Mouse (Mus musculus) heart, adult 2 months (tissue): ENCODE data around the gene C2. TPM values are rescaled to one million over a fixed set of nuclear protein-coding genes. Genes with fewer than 3 reads are reported as not detected.

Experiments used
- DNase-seq, 2 experiments: peaks; one replicate each; pipeline ENCODE4 v3.0.0; 2021
- H3K27ac ChIP-seq: fragments of 200-600 bp; 2 replicates; pipeline ENCODE4 v1.8.1; 2022
- H3K27me3 ChIP-seq: fragments of 200-500 bp; 2 replicates; pipeline ENCODE4 v1.6.1; 2012; ENCODE audit warnings: mild to moderate bottlenecking, low read length, inconsistent platforms, mixed read lengths; ENCODE audit not compliant: control insufficient read depth, insufficient read depth
- H3K36me3 ChIP-seq: fragments of 200-500 bp; 2 replicates; pipeline ENCODE4 v1.6.1; 2012; ENCODE audit warnings: low read length, inconsistent platforms; ENCODE audit not compliant: control insufficient read depth, insufficient read depth
- H3K4me1 ChIP-seq: fragments of 200-500 bp; 2 replicates; pipeline ENCODE4 v1.6.1; 2011; ENCODE audit warnings: low read length; ENCODE audit not compliant: control insufficient read depth, insufficient read depth
- H3K4me3 ChIP-seq: fragments of 200-600 bp; 2 replicates; pipeline ENCODE4 v1.8.1; 2022
- H3K79me2 ChIP-seq: fragments of 200-500 bp; replicated peaks from 2 replicates; pipeline ENCODE4 v1.6.1; 2012; ENCODE audit warnings: mild to moderate bottlenecking, inconsistent platforms, low read length, moderate library complexity, mixed read lengths; ENCODE audit not compliant: control insufficient read depth, insufficient read depth
- H3K9ac ChIP-seq: fragments of 200-500 bp; 2 replicates; pipeline ENCODE4 v1.6.1; 2012; ENCODE audit warnings: low read depth, mild to moderate bottlenecking, control low read depth, inconsistent platforms, low read length, mixed read lengths
- CTCF ChIP-seq: fragments of 200-600 bp; IDR thresholded peaks from 2 replicates; pipeline ENCODE4 v1.8.1; 2022; ENCODE audit warnings: antibody characterized with exemption, mild to moderate bottlenecking, moderate library complexity
- EP300 ChIP-seq: fragments of 200-500 bp; IDR thresholded peaks from 2 replicates; pipeline ENCODE4 v1.6.1; 2011; ENCODE audit warnings: low read depth, low read length, control low read depth; ENCODE audit not compliant: insufficient read depth
- POLR2A ChIP-seq: fragments of 200-500 bp; IDR thresholded peaks from 2 replicates; pipeline ENCODE4 v1.6.1; 2011; ENCODE audit warnings: mild to moderate bottlenecking, low read depth, low read length, control low read depth; ENCODE audit not compliant: insufficient read depth
- WGBS: fragments of 180-500 bp; shearing (Covaris S2); methylation state at CpG from one replicate; pipeline ENCODE4 v1.1.7; 2018; 5-methylcytosine and 5-hydroxymethylcytosine counted together
- intact Hi-C: fragments of 180-260 bp; cut with DNase I; formaldehyde crosslinking; loops from one replicate; pipeline ENCODE4 v1.15.1; 2025
- polyA plus RNA-seq: library from polyadenylated mRNA; depleted of rRNA; stranded (reverse); fragments of >200 nt; gene quantifications from 2 replicates; pipeline ENCODE4 v1.2.3, GENCODE M21; 2012
- total RNA-seq, 2 experiments: library from RNA; stranded (reverse); gene quantifications; 2 replicates each; pipeline ENCODE4 v1.2.3; 2021

The C2 gene
- total and polyA plus RNA-seq, 3 experiments = 1.8 to 4.5 (median 3.1) TPM

- intact Hi-C loops = loop anchor here (5.0 to 10.0 kb wide), 2 partner anchors 34 to 376 kb away; partner anchors contain the start of genes Atp6v1g2 and Nfkbil1
- no peak for DNase-seq
- H3K9ac ChIP-seq = no peak overlapping the region
- no peak overlapping the region for H3K4me3 ChIP-seq
- no peaks in the 10 kb centered on the region for H3K4me1 ChIP-seq
- H3K36me3 ChIP-seq = no peaks in the 10 kb centered on the region
- WGBS = 47% methylated on average over 4 of the region's 4 CpGs
- no peak overlapping the region for H3K27ac ChIP-seq
- H3K27me3 ChIP-seq = no peaks in the 10 kb centered on the region
- TF ChIP-seq CTCF = no peak
- H3K79me2 ChIP-seq = no peaks in the 10 kb centered on the region
Observed at GRCm38 (mm10) chr17:34858670-34859069, 39.4 kb downstream of the C2 start.

GRCm38 (mm10) chr17:34855825-34856224, 42.2 kb downstream of the C2 start:
- intact Hi-C loops = loop anchor here (1.0 to 10.0 kb wide), 4 partner anchors 36 to 379 kb away; partner anchors contain the start of genes Atp6v1g2 and Nfkbil1
- Histone ChIP-seq H3K9ac (no peak overlapping the region), H3K36me3 (no peaks in the 10 kb centered on the region)

GRCm38 (mm10) chr17:34854761-34855160, 43.3 kb downstream of the C2 start:
- Histone ChIP-seq H3K4me3 (no peak overlapping the region), H3K36me3 (no peaks in the 10 kb centered on the region)
- intact Hi-C loops = loop anchor here (5.0 to 10.0 kb wide), 2 partner anchors 38 to 380 kb away; partner anchors contain the start of genes Atp6v1g2 and Nfkbil1

More at GRCm38 (mm10) chr17:34855825-34856224, 42.2 kb downstream of the C2 start:
- TF ChIP-seq CTCF (peak; percentile 93), POLR2A (no peak), EP300 (0 out of 2 replicates have a peak, but pooled peaks have one; percentile 31)
- WGBS = 25% methylated on average over 3 of the region's 3 CpGs
- no peaks in the 10 kb centered on the region for H3K4me1 ChIP-seq
- H3K79me2 ChIP-seq = no peaks in the 10 kb centered on the region
- peak in 1 of 2 experiments; percentile 66 for DNase-seq
- H3K27me3 ChIP-seq = no peaks in the 10 kb centered on the region
- H3K4me3 ChIP-seq = no peak overlapping the region
- H3K27ac ChIP-seq = no peak overlapping the region

DNA sequence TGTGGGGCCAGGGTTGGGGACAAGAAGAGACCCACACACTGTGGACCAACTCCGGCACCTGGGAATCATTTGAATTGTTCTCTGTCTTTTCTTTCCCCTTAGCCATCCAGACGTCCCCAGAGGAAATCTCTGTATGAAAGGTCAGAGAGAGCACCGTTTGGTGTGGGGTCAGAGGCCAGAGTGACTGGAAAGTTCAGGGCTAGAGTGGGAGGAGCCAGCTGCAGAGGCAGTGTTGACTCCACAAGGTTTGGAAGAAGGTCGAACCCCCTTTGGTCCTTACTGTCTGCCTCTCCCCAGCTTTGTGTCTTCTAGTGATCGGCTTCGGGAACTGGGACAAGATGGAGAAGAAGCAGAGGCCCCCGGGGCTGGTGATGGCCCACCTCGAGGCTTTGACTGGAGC, 44.6 kb downstream of the C2 start:
- no peak overlapping the region for H3K4me3 ChIP-seq
- no peak overlapping the region for H3K9ac ChIP-seq
- no peak for DNase-seq
- no peak for TF ChIP-seq POLR2A
- TF ChIP-seq CTCF = no peak
- TF ChIP-seq EP300 = no peak
- H3K27ac ChIP-seq = no peak overlapping the region
- H3K36me3 ChIP-seq = no peaks in the 10 kb centered on the region
- peaks cover 3% of the 10 kb centered on the region for H3K4me1 ChIP-seq
- no peaks in the 10 kb centered on the region for H3K27me3 ChIP-seq
- H3K79me2 ChIP-seq = no peaks in the 10 kb centered on the region
- WGBS = 76% methylated on average over 8 of the region's 8 CpGs
- intact Hi-C loops = loop anchor here (10.0 kb wide), 1 partner anchor 381 kb away; the partner anchor contains the start of genes Atp6v1g2 and Nfkbil1

More at GRCm38 (mm10) chr17:34854761-34855160, 43.3 kb downstream of the C2 start:
- no peak for DNase-seq
- TF ChIP-seq POLR2A = no peak
- no peak for TF ChIP-seq CTCF
- TF ChIP-seq EP300 = no peak
- WGBS = 60% methylated on average over 3 of the region's 3 CpGs
- no peak overlapping the region for H3K9ac ChIP-seq
- no peaks in the 10 kb centered on the region; the same call in 1 of the 2 replicates for H3K4me1 ChIP-seq
- no peaks in the 10 kb centered on the region for H3K27me3 ChIP-seq
- no peaks in the 10 kb centered on the region for H3K79me2 ChIP-seq
- H3K27ac ChIP-seq = no peak overlapping the region

DNA sequence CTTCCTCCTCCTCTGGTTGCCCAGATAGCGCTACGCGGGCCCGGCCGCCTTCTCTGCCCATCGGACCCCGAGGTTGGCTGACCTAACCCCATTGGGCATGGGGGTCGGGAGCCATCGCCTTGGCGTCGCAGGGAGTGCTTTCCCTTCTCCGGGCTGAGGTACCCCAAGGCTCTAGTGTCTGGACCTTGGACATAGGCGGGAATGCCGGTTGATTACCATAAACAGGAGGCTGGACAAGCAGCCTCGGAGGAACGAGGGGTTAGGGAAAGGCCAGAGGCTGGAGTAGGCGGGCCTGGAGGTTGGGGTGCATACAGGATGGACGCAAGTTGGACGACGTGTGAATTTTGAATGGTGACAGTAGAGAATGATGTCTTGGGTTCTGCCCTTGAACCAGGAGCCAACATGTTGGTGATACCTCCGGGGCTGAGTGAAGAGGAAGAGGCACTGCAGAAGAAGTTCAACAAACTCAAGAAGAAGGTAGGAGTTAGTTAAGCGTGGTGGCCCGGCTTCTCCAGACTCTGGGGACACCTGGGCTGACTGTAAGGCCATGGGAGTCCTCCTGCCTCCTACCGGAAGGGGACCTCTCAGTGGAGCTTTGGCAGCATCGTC, 47.4 kb downstream of the C2 start:
- H3K9ac ChIP-seq = peak overlapping the region; percentile 81
- intact Hi-C loops = loop anchor here (1.0 to 10.0 kb wide), 3 partner anchors 13 to 384 kb away; partner anchors contain the start of genes Atp6v1g2, Dxo and Nfkbil1
- no peaks in the 10 kb centered on the region for H3K79me2 ChIP-seq
- WGBS = 2% methylated on average over 25 of the region's 25 CpGs
- H3K4me3 ChIP-seq = peak overlapping the region; percentile 100
- DNase-seq = no peak
- no peaks in the 10 kb centered on the region for H3K27me3 ChIP-seq
- no peak for TF ChIP-seq CTCF
- no peak for TF ChIP-seq POLR2A
- TF ChIP-seq EP300 = no peak
- H3K4me1 ChIP-seq = peaks cover 3% of the 10 kb centered on the region
- no peaks in the 10 kb centered on the region for H3K36me3 ChIP-seq
- peak overlapping the region; percentile 69 for H3K27ac ChIP-seq

- intact Hi-C loops = loop anchor here (1.0 to 10.0 kb wide), 3 partner anchors 13 to 385 kb away; partner anchors contain the start of genes Atp6v1g2, Dxo and Nfkbil1
- peak within 1 kb of the TSS; percentile 100 for H3K4me3 ChIP-seq
- no peaks in the 10 kb centered on the region for H3K79me2 ChIP-seq
- no peaks in the 10 kb centered on the region for H3K27me3 ChIP-seq
- peak within 1 kb of the TSS; percentile 81 for H3K9ac ChIP-seq
- TF ChIP-seq POLR2A = peak; percentile 12; the same call in 1 of the 2 replicates
- TF ChIP-seq CTCF = peak; percentile 53
- TF ChIP-seq EP300 = no peak
- no peaks in the 10 kb centered on the region for H3K36me3 ChIP-seq
- WGBS = 1% methylated on average over 65 of the region's 65 CpGs
- peak within 1 kb of the TSS; percentile 74 for H3K27ac ChIP-seq
- DNase-seq = peak; percentile 98 to 99
- peaks cover 3% of the 10 kb centered on the region for H3K4me1 ChIP-seq
Observed at GRCm38 (mm10) chr17:34849722-34850516, 48.1 kb downstream of the C2 start, which contains the start of the genes Skiv2l and Nelfe. Gene Skiv2l, minus strand, starts transcription at chr17:34850210. Gene Nelfe, plus strand, starts transcription at chr17:34850391.
